In genomic region chr12:54694847-54695510, GRCm38 (mm10) we compare ENCODE assay signal across 8 mouse cellular contexts. TPM values are rescaled to one million over a fixed set of nuclear protein-coding genes. Genes with fewer than 3 reads are reported as not detected.
DNase-seq lines count a peak whose midpoint lies in the region; ATAC-seq and TF ChIP-seq lines count a peak whose summit lies in the region.

No protein-coding gene starts in this region.

- WGBS in kidney, adult 2 months, result 30% methylated on average over 12 of the region's 12 CpGs
- WGBS in hindbrain, embryonic 12.5 days, result 42% methylated on average over 12 of the region's 12 CpGs
- 42% methylated on average over 12 of the region's 12 CpGs for WGBS in midbrain, embryonic 12.5 days

- H3K4me3 ChIP-seq in kidney, adult 2 months (ENCODE audit: insufficient read depth, low read depth, low read length), result peak overlapping the region; percentile 97
- peak overlapping the region; percentile 74 for H3K4me3 ChIP-seq in bone marrow macrophage, adult 2 months (ENCODE audit: insufficient read depth, low read length)
- peak overlapping the region; percentile 75 for H3K4me3 ChIP-seq in hindbrain, embryonic 12.5 days
- peak overlapping the region; percentile 82 for H3K4me3 ChIP-seq in midbrain, embryonic 12.5 days

- TF ChIP-seq CTCF in kidney, adult 2 months (conservative IDR thresholded peaks at IDR 0.05; ENCODE audit: insufficient read depth, insufficient read length, low read depth, low read length), result no peak
- no peak for TF ChIP-seq CTCF in bone marrow macrophage, adult 2 months (IDR thresholded peaks at IDR 0.05; ENCODE audit: low read depth, low read length)

- H3K9me3 ChIP-seq in hindbrain, embryonic 12.5 days (replicated peaks), result no peaks in the 10 kb centered on the region
- no peaks in the 10 kb centered on the region for H3K9me3 ChIP-seq in midbrain, embryonic 12.5 days

- no peak for ATAC-seq in hindbrain, embryonic 12.5 days (ENCODE audit: low FRiP score)
- ATAC-seq in midbrain, embryonic 12.5 days (ENCODE audit: low FRiP score, low read depth), result no peak
- ATAC-seq in frontal cortex, adult (ENCODE audit: low TSS enrichment), result no peak
- ATAC-seq in megakaryocyte-erythroid progenitor cell, adult 5-6 weeks (replicated peaks; ENCODE audit: low FRiP score, low TSS enrichment, poor library complexity, severe bottlenecking), result no peak

- H3K27ac ChIP-seq in kidney, adult 2 months (ENCODE audit: insufficient read depth, low read depth, low read length), result peak overlapping the region; percentile 98
- H3K27ac ChIP-seq in bone marrow macrophage, adult 2 months (ENCODE audit: insufficient read depth, low read depth, low read length), result peak overlapping the region; percentile 72
- H3K27ac ChIP-seq in hindbrain, embryonic 12.5 days, result peak overlapping the region; percentile 98
- H3K27ac ChIP-seq in midbrain, embryonic 12.5 days (replicated peaks), result peak overlapping the region; percentile 97

- TF ChIP-seq POLR2A in kidney, adult 2 months (IDR thresholded peaks at IDR 0.05; ENCODE audit: low read depth, low read length), result no peak
- TF ChIP-seq POLR2A in bone marrow macrophage, adult 2 months (IDR thresholded peaks at IDR 0.05; ENCODE audit: borderline replicate concordance, low read depth, low read length), result no peak

- H3K36me3 ChIP-seq in kidney, adult 2 months (ENCODE audit: control insufficient read depth, insufficient read depth, low read length), result no peaks in the 10 kb centered on the region; the same call in 1 of the 2 replicates
- H3K36me3 ChIP-seq in hindbrain, embryonic 12.5 days, result peaks cover 17% of the 10 kb centered on the region
- H3K36me3 ChIP-seq in midbrain, embryonic 12.5 days, result peaks cover 19% of the 10 kb centered on the region

- no peaks in the 10 kb centered on the region for H3K27me3 ChIP-seq in kidney, adult 2 months (replicated peaks; ENCODE audit: control insufficient read depth, insufficient read depth, low read length)
- H3K27me3 ChIP-seq in hindbrain, embryonic 12.5 days, result no peaks in the 10 kb centered on the region
- no peaks in the 10 kb centered on the region; the same call in 1 of the 2 replicates for H3K27me3 ChIP-seq in midbrain, embryonic 12.5 days

- no peaks in the 10 kb centered on the region for H3K4me1 ChIP-seq in kidney, adult 2 months (ENCODE audit: control insufficient read depth, insufficient read depth, low read length)
- H3K4me1 ChIP-seq in bone marrow macrophage, adult 2 months (ENCODE audit: control insufficient read depth, insufficient read depth, low read length), result peaks cover 6% of the 10 kb centered on the region; the same call in 1 of the 2 replicates
- peaks cover 4% of the 10 kb centered on the region; the same call in 1 of the 2 replicates for H3K4me1 ChIP-seq in hindbrain, embryonic 12.5 days
- peaks cover 4% of the 10 kb centered on the region for H3K4me1 ChIP-seq in midbrain, embryonic 12.5 days

- H3K9ac ChIP-seq in hindbrain, embryonic 12.5 days, result peak overlapping the region; percentile 84
- H3K9ac ChIP-seq in midbrain, embryonic 12.5 days (replicated peaks), result peak overlapping the region; percentile 86

- no peak for DNase-seq in kidney, adult 2 months
- DNase-seq in kidney, postnatal 36 days, result no peak
- DNase-seq in adrenal gland, postnatal 36 days, result no peak

- peak overlapping the region; percentile 59 for H3K4me2 ChIP-seq in hindbrain, embryonic 12.5 days (replicated peaks)
- peak overlapping the region; percentile 62 for H3K4me2 ChIP-seq in midbrain, embryonic 12.5 days (replicated peaks)

RNA-seq across cellular contexts. Expression of gene Eapp, which starts 0.7 kb away (rescaled TPM):
- polyA plus RNA-seq in kidney, adult 2 months (2012; rRNA removed), result 9.1 and 21.0 TPM in 2 replicates
- 45.7 and 58.2 TPM in 2 replicates for polyA plus RNA-seq in bone marrow macrophage, adult 2 months (2012; ENCODE audit: insufficient read depth, insufficient read length, missing spikeins)
- polyA plus RNA-seq in hindbrain, embryonic 12.5 days (2016; fragmentation: Nextera tagmentation; extraction: Ambion mirVana), result 79.8 and 85.3 TPM in 2 replicates
- polyA plus RNA-seq in midbrain, embryonic 12.5 days (2016; fragmentation: Nextera tagmentation; extraction: Ambion mirVana), result 71.5 and 78.5 TPM in 2 replicates
- 10 to 100 TPM; 40.6 to 42.5 TPM for total RNA-seq in adrenal gland, postnatal 36 days (2021)
- total RNA-seq in megakaryocyte-erythroid progenitor cell, adult 5-6 weeks (2014; fragmentation: Nextera tagmentation), result 34.3 and 65.4 TPM in 2 replicates
- total RNA-seq in megakaryocyte-erythroid progenitor cell, adult 5-6 weeks (2017), result 71.3 and 79.8 TPM in 2 replicates

RNA-seq across cellular contexts. Expression of gene Sptssa, which starts 38.6 kb away (rescaled TPM):
- polyA plus RNA-seq in kidney, adult 2 months (2012; rRNA removed), result 70.5 and 80.1 TPM in 2 replicates
- 239 and 270 TPM in 2 replicates for polyA plus RNA-seq in bone marrow macrophage, adult 2 months (2012; ENCODE audit: insufficient read depth, insufficient read length, missing spikeins)
- polyA plus RNA-seq in hindbrain, embryonic 12.5 days (2016; fragmentation: Nextera tagmentation; extraction: Ambion mirVana), result 166 and 176 TPM in 2 replicates
- polyA plus RNA-seq in midbrain, embryonic 12.5 days (2016; fragmentation: Nextera tagmentation; extraction: Ambion mirVana), result 165 and 176 TPM in 2 replicates
- total RNA-seq in adrenal gland, postnatal 36 days (2021), result 100 to 1,000 TPM in 1 of 2 experiments, 10 to 100 TPM in 1; 77.3 to 110 TPM
- 99.0 and 120 TPM in 2 replicates for total RNA-seq in megakaryocyte-erythroid progenitor cell, adult 5-6 weeks (2014; fragmentation: Nextera tagmentation)
- 133 and 170 TPM in 2 replicates for total RNA-seq in megakaryocyte-erythroid progenitor cell, adult 5-6 weeks (2017)
